Mouse (Mus musculus): ENCODE data around the gene Hexim1. TPM values are rescaled to one million over a fixed set of nuclear protein-coding genes. Genes with fewer than 3 reads are reported as not detected.
A peak's percentile ranks its signal among the peaks of the same experiment; 100 is the strongest.

Hexim1 gene
- polyA plus RNA-seq, 1 experiment from 2014 or later = 1.7 TPM

DNA sequence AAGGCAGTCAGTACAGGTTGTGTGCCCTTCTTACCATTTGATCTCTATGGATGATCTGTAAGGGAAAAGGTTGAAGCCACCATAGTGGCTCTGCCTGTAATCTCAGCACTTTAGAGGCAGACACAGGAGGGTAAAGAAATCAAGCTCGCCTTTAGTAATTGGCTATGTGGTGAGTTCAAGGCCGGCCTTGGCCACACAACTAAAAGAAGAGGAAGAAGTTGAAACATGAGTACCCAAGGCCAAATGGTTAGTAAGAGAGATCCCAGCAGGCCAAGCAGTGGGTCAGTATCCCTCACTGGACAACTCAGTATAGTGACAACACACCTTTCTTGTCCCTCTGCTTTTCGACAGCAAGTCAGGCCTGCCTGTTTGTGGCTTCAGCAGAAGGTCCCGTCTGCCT is 33.7 kb downstream of the Hexim1 start:
- Histone ChIP-seq H3K9ac (ENCODE audit: low read depth, low read length) (no peak overlapping the region), H3K4me3 (ENCODE audit: low read depth, low read length) (no peak overlapping the region), H3K4me2 (ENCODE audit: low read depth, low read length) (no peak overlapping the region), H3K36me3 (ENCODE audit: control insufficient read depth, insufficient read depth) (no peaks in the 10 kb centered on the region), H3K27ac (ENCODE audit: low read length) (no peak overlapping the region), H3K4me1 (ENCODE audit: control insufficient read depth, low read depth, low read length) (peaks cover 2% of the 10 kb centered on the region), H3K27me3 (ENCODE audit: control insufficient read depth, insufficient read depth, low read depth, low read length) (no peaks in the 10 kb centered on the region), H3K9me3 (replicated peaks; ENCODE audit: control insufficient read depth, low read length) (no peaks in the 10 kb centered on the region)
- 84% methylated on average over 4 of the region's 4 CpGs for WGBS (ENCODE audit: insufficient replicate concordance)
- no peak for ATAC-seq (ENCODE audit: low read depth)

DNA sequence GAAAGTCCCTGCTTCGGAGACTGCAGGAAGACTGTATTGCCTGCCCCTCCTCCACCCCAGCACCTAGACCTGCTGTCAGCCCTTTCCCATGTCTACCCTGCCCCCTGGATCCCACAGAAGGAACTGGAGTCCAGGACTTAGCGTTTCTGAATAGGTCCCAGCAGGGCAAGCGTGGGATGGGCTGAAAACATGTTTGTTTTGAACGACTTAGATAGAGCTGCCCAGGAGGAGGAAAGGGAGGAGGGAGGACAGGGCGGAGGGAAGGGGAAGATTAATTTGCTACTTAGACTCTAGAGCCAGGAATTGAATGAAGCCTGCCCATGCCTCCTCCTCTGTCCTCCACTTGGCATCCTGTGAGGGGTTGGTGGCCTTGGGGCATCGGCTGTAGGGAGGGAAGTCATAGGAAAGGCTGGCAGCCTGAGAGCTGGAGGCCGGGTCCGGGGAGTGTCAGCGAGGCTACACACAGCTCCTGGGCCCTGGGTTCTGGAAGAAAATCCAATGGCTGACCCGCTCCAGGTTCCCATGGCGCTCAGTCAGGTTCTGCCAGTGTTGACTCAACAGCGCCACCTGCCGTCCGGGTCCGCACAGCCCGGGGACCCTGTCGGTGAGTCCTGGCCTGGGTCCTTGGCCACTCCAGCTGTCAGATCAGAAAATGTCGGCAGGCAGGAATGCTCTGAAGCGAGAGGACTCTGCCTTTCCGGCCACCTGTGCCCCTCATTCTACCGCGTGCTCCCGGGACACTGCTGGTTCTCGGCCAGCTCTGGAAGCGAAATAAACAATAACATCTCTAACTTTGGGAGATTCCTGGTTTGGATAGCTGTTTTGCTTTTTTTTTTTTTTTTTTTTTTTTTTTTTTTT is 42.8 kb downstream of the Hexim1 start:
- Histone ChIP-seq H3K27me3 (ENCODE audit: control insufficient read depth, insufficient read depth, low read depth, low read length) (no peaks in the 10 kb centered on the region), H3K4me3 (ENCODE audit: low read depth, low read length) (peak overlapping the region; percentile 45), H3K4me2 (ENCODE audit: low read depth, low read length) (peak overlapping the region; percentile 74), H3K9me3 (replicated peaks; ENCODE audit: control insufficient read depth, low read length) (no peaks in the 10 kb centered on the region), H3K4me1 (ENCODE audit: control insufficient read depth, low read depth, low read length) (peaks cover 9% of the 10 kb centered on the region), H3K9ac (ENCODE audit: low read depth, low read length) (peak overlapping the region; percentile 37), H3K27ac (ENCODE audit: low read length) (0 out of 2 replicates have a peak overlapping the region, but pooled peaks have one; percentile 15), H3K36me3 (ENCODE audit: control insufficient read depth, insufficient read depth) (no peaks in the 10 kb centered on the region)
- peak; percentile 93 for ATAC-seq (ENCODE audit: low read depth)
- 2% methylated on average over 25 of the region's 25 CpGs for WGBS (ENCODE audit: insufficient replicate concordance)

DNA sequence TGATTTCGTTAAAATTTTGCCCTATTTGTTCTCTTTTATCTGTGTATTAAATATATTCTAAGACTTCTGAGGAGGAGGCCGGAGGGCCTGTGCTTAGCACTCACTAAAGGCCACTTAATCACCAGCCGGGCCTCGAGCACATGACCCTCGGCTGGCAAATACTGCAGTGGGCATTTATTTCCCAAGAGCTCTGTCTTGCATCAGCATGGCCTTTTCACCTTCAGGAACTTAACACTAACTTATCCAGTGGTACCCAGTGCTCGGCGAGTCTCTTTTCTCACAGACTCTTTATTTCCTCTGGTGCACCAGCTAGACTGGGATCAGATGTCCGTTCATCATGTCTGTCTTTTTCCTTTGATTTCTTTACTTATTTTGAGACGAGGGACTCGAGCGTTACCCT is 44.7 kb downstream of the Hexim1 start:
- no peak overlapping the region for H3K9ac ChIP-seq (ENCODE audit: low read depth, low read length)
- no peak for ATAC-seq (ENCODE audit: low read depth)
- H3K4me3 ChIP-seq (ENCODE audit: low read depth, low read length) = no peak overlapping the region
- H3K36me3 ChIP-seq (ENCODE audit: control insufficient read depth, insufficient read depth) = no peaks in the 10 kb centered on the region
- WGBS (ENCODE audit: insufficient replicate concordance) = 72% methylated on average over 11 of the region's 11 CpGs
- H3K4me2 ChIP-seq (ENCODE audit: low read depth, low read length) = no peak overlapping the region
- H3K9me3 ChIP-seq (replicated peaks; ENCODE audit: control insufficient read depth, low read length) = no peaks in the 10 kb centered on the region
- peaks cover 9% of the 10 kb centered on the region for H3K4me1 ChIP-seq (ENCODE audit: control insufficient read depth, low read depth, low read length)
- no peaks in the 10 kb centered on the region for H3K27me3 ChIP-seq (ENCODE audit: control insufficient read depth, insufficient read depth, low read depth, low read length)
- H3K27ac ChIP-seq (ENCODE audit: low read length) = no peak overlapping the region

DNA sequence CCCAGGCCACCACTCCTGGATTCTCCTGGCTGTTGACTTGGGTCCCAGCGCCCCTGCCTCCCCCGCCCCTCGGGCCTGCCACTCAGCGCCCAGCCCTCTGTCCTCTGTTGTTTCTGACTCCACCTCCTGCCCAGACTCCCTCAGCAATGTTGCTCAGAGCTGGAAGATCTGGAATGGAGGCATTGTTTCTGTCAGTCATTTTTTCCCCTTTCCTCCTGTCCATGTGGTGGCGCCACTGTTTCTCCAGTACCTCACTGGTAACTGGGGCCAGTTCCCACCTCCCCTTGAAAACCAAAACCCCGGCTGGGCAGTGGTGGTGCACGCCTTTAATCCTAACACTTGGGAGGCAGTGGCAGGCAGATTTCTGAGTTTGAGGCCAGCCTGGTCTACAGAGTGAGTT is 45.4 kb downstream of the Hexim1 start:
- Histone ChIP-seq H3K9me3 (replicated peaks; ENCODE audit: control insufficient read depth, low read length) (no peaks in the 10 kb centered on the region), H3K9ac (ENCODE audit: low read depth, low read length) (no peak overlapping the region), H3K4me2 (ENCODE audit: low read depth, low read length) (no peak overlapping the region), H3K27ac (ENCODE audit: low read length) (no peak overlapping the region), H3K36me3 (ENCODE audit: control insufficient read depth, insufficient read depth) (no peaks in the 10 kb centered on the region), H3K4me1 (ENCODE audit: control insufficient read depth, low read depth, low read length) (peaks cover 9% of the 10 kb centered on the region), H3K4me3 (ENCODE audit: low read depth, low read length) (no peak overlapping the region), H3K27me3 (ENCODE audit: control insufficient read depth, insufficient read depth, low read depth, low read length) (no peaks in the 10 kb centered on the region)
- ATAC-seq (ENCODE audit: low read depth) = no peak
- 72% methylated on average over 7 of the region's 7 CpGs for WGBS (ENCODE audit: insufficient replicate concordance)

DNA sequence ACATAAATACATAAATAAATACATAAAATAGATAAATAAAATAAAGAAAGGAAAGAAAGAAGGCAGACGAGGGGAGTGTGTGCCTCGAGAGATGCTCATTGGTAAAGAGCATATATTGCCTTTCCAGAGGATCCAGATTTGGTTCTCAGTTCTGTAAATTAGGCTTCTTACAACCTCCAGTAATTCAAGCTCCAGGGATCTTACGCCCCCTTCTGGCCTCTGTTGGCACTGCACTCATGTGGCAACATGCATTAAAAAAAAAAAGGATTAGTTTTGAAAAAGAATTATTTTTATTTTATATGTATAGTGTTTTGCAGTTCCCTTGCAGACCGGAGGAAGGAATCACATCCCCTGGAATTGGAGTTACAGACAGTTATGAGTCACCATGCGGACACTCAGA is 46.1 kb downstream of the Hexim1 start:
- no peak overlapping the region for H3K27ac ChIP-seq (ENCODE audit: low read length)
- 78% methylated on average over 5 of the region's 5 CpGs for WGBS (ENCODE audit: insufficient replicate concordance)
- H3K36me3 ChIP-seq (ENCODE audit: control insufficient read depth, insufficient read depth) = no peaks in the 10 kb centered on the region

DNA sequence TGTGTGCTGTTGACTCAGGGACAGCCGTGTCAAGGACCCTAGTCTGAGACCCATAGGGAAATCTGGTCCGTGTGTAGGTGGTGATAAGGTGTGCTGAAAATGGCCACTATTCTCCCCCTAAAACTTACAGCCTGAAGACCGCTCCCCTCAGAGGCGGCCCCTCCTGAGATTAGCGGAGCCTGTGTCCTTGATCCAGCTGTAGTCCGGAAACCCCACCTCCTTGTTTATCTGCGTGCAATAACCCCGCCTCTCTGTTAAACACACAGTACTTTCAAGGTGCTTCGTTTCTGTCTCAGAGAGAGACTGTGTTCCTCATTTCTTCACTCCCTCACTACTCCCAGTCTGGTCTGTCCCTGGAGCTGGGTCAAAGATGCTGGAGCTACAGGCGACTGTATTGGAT is 48.4 kb downstream of the Hexim1 start:
- H3K9ac ChIP-seq (ENCODE audit: low read depth, low read length) = no peak overlapping the region
- no peaks in the 10 kb centered on the region for H3K9me3 ChIP-seq (replicated peaks; ENCODE audit: control insufficient read depth, low read length)
- H3K27me3 ChIP-seq (ENCODE audit: control insufficient read depth, insufficient read depth, low read depth, low read length) = peaks cover under 1% of the 10 kb centered on the region; the same call in 1 of the 2 replicates
- no peaks in the 10 kb centered on the region for H3K36me3 ChIP-seq (ENCODE audit: control insufficient read depth, insufficient read depth)
- WGBS (ENCODE audit: insufficient replicate concordance) = 13% methylated on average over 10 of the region's 10 CpGs
- H3K4me1 ChIP-seq (ENCODE audit: control insufficient read depth, low read depth, low read length) = no peaks in the 10 kb centered on the region; the same call in 1 of the 2 replicates
- H3K4me3 ChIP-seq (ENCODE audit: low read depth, low read length) = no peak overlapping the region
- peak overlapping the region; percentile 6; the same call in 1 of the 2 replicates for H3K4me2 ChIP-seq (ENCODE audit: low read depth, low read length)
- no peak overlapping the region for H3K27ac ChIP-seq (ENCODE audit: low read length)
- ATAC-seq (ENCODE audit: low read depth) = peak; percentile 30; the same call in 1 of the 2 replicates

More for the DNA sequence above, 46.1 kb downstream of the Hexim1 start:
- H3K4me3 ChIP-seq (ENCODE audit: low read depth, low read length) = no peak overlapping the region
- no peak overlapping the region for H3K4me2 ChIP-seq (ENCODE audit: low read depth, low read length)
- no peaks in the 10 kb centered on the region for H3K9me3 ChIP-seq (replicated peaks; ENCODE audit: control insufficient read depth, low read length)
- H3K4me1 ChIP-seq (ENCODE audit: control insufficient read depth, low read depth, low read length) = peaks cover 9% of the 10 kb centered on the region
- no peak for ATAC-seq (ENCODE audit: low read depth)
- H3K9ac ChIP-seq (ENCODE audit: low read depth, low read length) = no peak overlapping the region
- H3K27me3 ChIP-seq (ENCODE audit: control insufficient read depth, insufficient read depth, low read depth, low read length) = no peaks in the 10 kb centered on the region

DNA sequence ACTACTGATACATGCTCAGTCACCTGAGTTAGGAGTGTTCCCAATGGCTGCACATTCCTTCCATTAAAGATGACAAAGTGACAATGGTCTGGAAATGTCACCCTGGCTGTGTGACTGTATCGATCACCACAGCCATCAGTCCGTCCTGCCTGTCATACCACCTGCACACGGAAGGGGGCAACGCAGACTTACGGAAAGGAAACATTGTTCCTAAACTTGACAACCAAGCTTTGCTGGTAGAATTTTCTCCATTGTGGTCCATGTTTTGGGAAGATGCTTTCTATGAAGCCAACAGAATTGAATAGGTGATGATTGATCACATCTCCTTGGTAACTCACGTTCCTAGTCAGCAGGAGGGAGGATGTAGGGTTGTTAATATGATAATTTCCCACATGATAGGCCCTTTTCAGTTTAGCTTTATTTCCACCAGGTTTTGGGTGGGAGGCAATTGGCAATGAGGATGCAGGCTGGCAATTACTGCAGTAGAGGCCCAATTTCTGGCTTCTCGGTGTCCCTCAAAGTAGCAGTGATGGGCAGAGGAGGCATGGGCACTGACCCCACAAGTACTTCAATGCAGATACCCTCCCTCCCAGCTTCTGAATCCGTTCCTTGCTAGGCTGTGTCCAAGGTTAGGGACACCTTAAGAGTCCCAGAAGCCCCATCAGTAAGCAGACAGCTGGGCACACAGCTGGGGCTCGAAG is 52.8 kb downstream of the Hexim1 start:
- Histone ChIP-seq H3K9ac (ENCODE audit: low read depth, low read length) (no peak overlapping the region), H3K9me3 (replicated peaks; ENCODE audit: control insufficient read depth, low read length) (no peaks in the 10 kb centered on the region), H3K27me3 (ENCODE audit: control insufficient read depth, insufficient read depth, low read depth, low read length) (peaks cover 27% of the 10 kb centered on the region), H3K36me3 (ENCODE audit: control insufficient read depth, insufficient read depth) (no peaks in the 10 kb centered on the region), H3K4me3 (ENCODE audit: low read depth, low read length) (no peak overlapping the region), H3K27ac (ENCODE audit: low read length) (no peak overlapping the region), H3K4me2 (ENCODE audit: low read depth, low read length) (no peak overlapping the region), H3K4me1 (ENCODE audit: control insufficient read depth, low read depth, low read length) (peaks cover 7% of the 10 kb centered on the region)
- no peak for ATAC-seq (ENCODE audit: low read depth)
- WGBS (ENCODE audit: insufficient replicate concordance) = 19% methylated on average over 9 of the region's 9 CpGs

Data from liver, embryonic 16.5 days (tissue).